In the genomic region with DNA sequence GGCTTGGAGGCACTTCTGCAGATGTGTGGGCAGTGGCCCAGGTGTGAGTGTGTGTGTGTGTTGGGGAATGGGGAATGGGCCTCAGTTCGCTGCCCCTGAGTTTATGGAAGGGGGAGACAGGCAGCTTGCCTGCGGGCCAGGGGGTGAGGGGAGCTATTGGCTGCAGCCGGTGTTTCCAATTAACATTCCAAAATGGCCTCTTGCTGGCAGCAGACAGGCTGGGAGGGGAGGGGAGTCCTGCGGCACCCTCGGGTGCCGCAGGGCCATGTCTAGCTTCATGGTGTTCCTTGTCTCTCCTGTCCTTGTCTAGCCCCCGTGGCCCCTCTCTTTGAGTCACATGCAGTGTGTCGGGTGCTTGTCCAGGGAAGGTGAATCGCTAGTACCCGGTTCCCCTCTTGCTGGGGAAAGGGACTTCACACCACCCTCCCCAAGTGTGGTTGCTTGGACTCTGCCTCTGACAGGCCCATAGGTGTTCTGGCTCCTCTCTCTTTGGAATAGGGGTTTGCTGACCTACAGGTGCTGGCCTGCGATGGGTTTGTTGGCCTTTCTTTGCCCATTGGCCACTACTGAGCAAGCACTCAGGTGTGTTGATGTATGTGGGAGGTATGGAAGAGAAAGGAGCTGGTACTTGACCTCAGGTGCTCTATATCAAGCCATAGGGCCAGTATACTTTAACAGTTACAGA, we compare ENCODE assay signal across 8 mouse cellular contexts. TPM values are rescaled to one million over a fixed set of nuclear protein-coding genes. Genes with fewer than 3 reads are reported as not detected.
A peak's percentile ranks its signal among the peaks of the same experiment; 100 is the strongest.
DNase-seq lines count a peak whose midpoint lies in the region; ATAC-seq lines count a peak whose summit lies in the region.

No protein-coding gene starts in this region.

- peak overlapping the region; percentile 98 for H3K4me3 ChIP-seq in limb, embryonic 13.5 days
- H3K4me3 ChIP-seq in neural tube, embryonic 13.5 days = peak overlapping the region; percentile 90

- 5% methylated on average over 11 of the region's 11 CpGs for WGBS in limb, embryonic 13.5 days
- 11% methylated on average over 11 of the region's 11 CpGs for WGBS in neural tube, embryonic 13.5 days

- peak overlapping the region; percentile 95 for H3K4me2 ChIP-seq in limb, embryonic 13.5 days (replicated peaks)
- H3K4me2 ChIP-seq in neural tube, embryonic 13.5 days = peak overlapping the region; percentile 96

- H3K9me3 ChIP-seq in limb, embryonic 13.5 days = no peaks in the 10 kb centered on the region
- no peaks in the 10 kb centered on the region for H3K9me3 ChIP-seq in neural tube, embryonic 13.5 days

- peaks cover 43% of the 10 kb centered on the region for H3K36me3 ChIP-seq in limb, embryonic 13.5 days
- H3K36me3 ChIP-seq in neural tube, embryonic 13.5 days = peaks cover 38% of the 10 kb centered on the region

- H3K4me1 ChIP-seq in limb, embryonic 13.5 days = peaks cover 69% of the 10 kb centered on the region
- H3K4me1 ChIP-seq in neural tube, embryonic 13.5 days (replicated peaks) = peaks cover 55% of the 10 kb centered on the region

- peak; percentile 18 for DNase-seq in adrenal gland, adult 2 months
- no peak for DNase-seq in adrenal gland, adult 8-10 months
- DNase-seq in 3T3-L1 (ENCODE audit: low read depth, low spot score) = peak; percentile 75
- DNase-seq in embryo, embryonic 9.5 days (ENCODE audit: extremely low spot score) = peak; percentile 59
- peak; percentile 80 to 82 for DNase-seq in heart, postnatal 10 days
- no peak for DNase-seq in urinary bladder, adult 18-20 months (ENCODE audit: low spot score in 2 of 2)

- H3K9ac ChIP-seq in limb, embryonic 13.5 days = peak overlapping the region; percentile 100
- H3K9ac ChIP-seq in neural tube, embryonic 13.5 days = peak overlapping the region; percentile 90

- H3K27ac ChIP-seq in limb, embryonic 13.5 days = peak overlapping the region; percentile 99
- peak overlapping the region; percentile 95 for H3K27ac ChIP-seq in neural tube, embryonic 13.5 days (replicated peaks)

- no peak for ATAC-seq in limb, embryonic 13.5 days (ENCODE audit: low FRiP score, low read depth)
- no peak for ATAC-seq in neural tube, embryonic 13.5 days (ENCODE audit: low read depth)

- intact Hi-C loops in heart, postnatal 10 days (cut with DNase I) = loop anchor here (1.0 to 2.0 kb wide), 3 partner anchors 15 to 48 kb away; no protein-coding TSS in a partner anchor

- H3K27me3 ChIP-seq in limb, embryonic 13.5 days = no peaks in the 10 kb centered on the region
- H3K27me3 ChIP-seq in neural tube, embryonic 13.5 days = 0 out of 2 replicates have a peak, but pooled peaks cover 2% of the 10 kb centered on the region

RNA-seq across cellular contexts. Expression of a gene that starts 1.5 kb away (rescaled TPM):
- total RNA-seq in adrenal gland, adult 2 months (2021) = 10 to 100 TPM; 12.8 to 18.7 TPM
- polyA plus RNA-seq in adrenal gland, adult 2 months (2012; rRNA removed) = 40.2 and 46.7 TPM in 2 replicates
- total RNA-seq in adrenal gland, adult 8-10 months (2022) = 10 to 100 TPM; 13.1 to 22.0 (median 18.4) TPM
- total RNA-seq in heart, postnatal 10 days (2021) = 10 to 100 TPM; 47.0 to 47.1 TPM
- 40.5 and 41.1 TPM in 2 replicates for polyA plus RNA-seq in limb, embryonic 13.5 days (2015; fragmentation: Nextera tagmentation; extraction: Ambion mirVana)
- 12.3 and 13.1 TPM in 2 replicates for polyA plus RNA-seq in neural tube, embryonic 13.5 days (2015; fragmentation: Nextera tagmentation; extraction: Ambion mirVana)

RNA-seq across cellular contexts. Expression of a gene that starts 59.3 kb away (rescaled TPM):
- total RNA-seq in adrenal gland, adult 2 months (2021) = 100 to 1,000 TPM; 391 to 419 TPM
- polyA plus RNA-seq in adrenal gland, adult 2 months (2012; rRNA removed) = 183 and 201 TPM in 2 replicates
- total RNA-seq in adrenal gland, adult 8-10 months (2022) = 100 to 1,000 TPM; 369 to 422 (median 377) TPM
- total RNA-seq in heart, postnatal 10 days (2021) = 100 to 1,000 TPM; 403 to 404 TPM
- polyA plus RNA-seq in limb, embryonic 13.5 days (2015; fragmentation: Nextera tagmentation; extraction: Ambion mirVana) = 876 and 951 TPM in 2 replicates
- polyA plus RNA-seq in neural tube, embryonic 13.5 days (2015; fragmentation: Nextera tagmentation; extraction: Ambion mirVana) = 576 and 729 TPM in 2 replicates

Comparison
In these comparisons a context has a peak if more than half of its experiments do, and no peak if none do; other contexts are left out.
1. DNase-seq: peak in adrenal gland, adult 2 months (single experiment), 3T3-L1 (single experiment), embryo, embryonic 9.5 days (single experiment) and heart, postnatal 10 days (2 of 2); none in adrenal gland, adult 8-10 months (single experiment) and urinary bladder, adult 18-20 months (0 of 2).